Mouse (Mus musculus) lung, embryonic 14.5 days (tissue): ENCODE data around the gene Gpr142. TPM values are rescaled to one million over a fixed set of nuclear protein-coding genes. Genes with fewer than 3 reads are reported as not detected.
A peak's percentile ranks its signal among the peaks of the same experiment; 100 is the strongest.

Experiments
- ATAC-seq: fragments of 200-750 bp; cut with Nextera tagmentation; 2 replicates; pipeline ENCODE4 v1.8.0; 2017; ENCODE audit warnings: mild to moderate bottlenecking, moderate TSS enrichment, moderate library complexity; ENCODE audit not compliant: insufficient read depth
- DNase-seq: peaks from one replicate; pipeline ENCODE4 v3.0.0-alpha.2; 2015
- H3K27ac ChIP-seq: fragments of 300-500 bp; sonication (generic); 2 replicates; pipeline ENCODE4 v1.5.1; 2014; ENCODE audit warnings: low read depth, mild to moderate bottlenecking, moderate library complexity
- H3K27me3 ChIP-seq: fragments of 300-500 bp; sonication (generic); 2 replicates; pipeline ENCODE4 v1.6.1; 2014; ENCODE audit warnings: low read length, control low read depth; ENCODE audit not compliant: insufficient read depth
- H3K36me3 ChIP-seq: fragments of 300-500 bp; sonication (generic); 2 replicates; pipeline ENCODE4 v1.6.1; 2014; ENCODE audit warnings: control low read depth; ENCODE audit not compliant: insufficient read depth
- H3K4me1 ChIP-seq: fragments of 300-500 bp; sonication (generic); 2 replicates; pipeline ENCODE4 v1.6.1; 2014; ENCODE audit warnings: antibody characterized with exemption, control low read depth; ENCODE audit not compliant: insufficient read depth
- H3K4me2 ChIP-seq: fragments of 300-500 bp; sonication (generic); 2 replicates; pipeline ENCODE4 v1.6.1; 2014; ENCODE audit warnings: mild to moderate bottlenecking
- H3K4me3 ChIP-seq: fragments of 300-500 bp; sonication (generic); 2 replicates; pipeline ENCODE4 v1.5.1; 2014; ENCODE audit warnings: low read depth, low read length
- H3K9ac ChIP-seq: fragments of 300-500 bp; sonication (generic); 2 replicates; pipeline ENCODE4 v1.6.1; 2014
- H3K9me3 ChIP-seq: fragments of 300-500 bp; sonication (generic); 2 replicates; pipeline ENCODE4 v1.6.1; 2016; ENCODE audit warnings: low read depth, low read length, control low read depth
- CTCF ChIP-seq: IDR thresholded peaks from 2 replicates; pipeline ENCODE4 v1.5.1; 2016; ENCODE audit warnings: antibody characterized with exemption, low read depth
- WGBS: fragments of 180-500 bp; shearing (Covaris S2); extraction: QIAGEN DNeasy Blood & Tissue Kit; methylation state at CpG from one replicate; pipeline ENCODE4 v1.1.7; 2014; 5-methylcytosine and 5-hydroxymethylcytosine counted together
- polyA plus RNA-seq: library from polyadenylated mRNA; unstranded; fragments of >200 nt; fragmentation: Nextera tagmentation; extraction: Ambion mirVana; gene quantifications from 2 replicates; pipeline ENCODE4 v1.2.1, GENCODE M21; 2014

Gpr142 gene
- polyA plus RNA-seq, 1 experiment from 2014 or later: not detected

GRCm38 (mm10) chr11:114822727-114823126 lies 24.0 kb downstream of the Gpr142 start:
- Histone ChIP-seq H3K36me3 (no peaks in the 10 kb centered on the region), H3K4me1 (peaks cover 9% of the 10 kb centered on the region), H3K27me3 (no peaks in the 10 kb centered on the region), H3K9me3 (no peaks in the 10 kb centered on the region), H3K27ac (peak overlapping the region; percentile 68), H3K4me2 (peak overlapping the region; percentile 36), H3K4me3 (no peak overlapping the region), H3K9ac (no peak overlapping the region)
- no peak for TF ChIP-seq CTCF
- ATAC-seq (peak; percentile 80), DNase-seq (peak; percentile 87)
- 37% methylated on average over 12 of the region's 12 CpGs for WGBS

GRCm38 (mm10) chr11:114823199-114823725 lies 24.5 kb downstream of the Gpr142 start:
- H3K4me2 ChIP-seq: peak overlapping the region; percentile 36; the same call in 1 of the 2 replicates
- H3K27me3 ChIP-seq: no peaks in the 10 kb centered on the region
- peak overlapping the region; percentile 68 for H3K27ac ChIP-seq
- no peak overlapping the region for H3K9ac ChIP-seq
- no peaks in the 10 kb centered on the region for H3K9me3 ChIP-seq
- DNase-seq (peak; percentile 32), ATAC-seq (peak; percentile 43)
- H3K36me3 ChIP-seq: no peaks in the 10 kb centered on the region
- no peak for TF ChIP-seq CTCF
- H3K4me3 ChIP-seq: no peak overlapping the region
- H3K4me1 ChIP-seq: peaks cover 9% of the 10 kb centered on the region
- WGBS: 4% methylated on average over 11 of the region's 11 CpGs

GRCm38 (mm10) chr11:114826686-114827085 lies 28.0 kb downstream of the Gpr142 start:
- ATAC-seq (no peak), DNase-seq (peak; percentile 42)
- WGBS: 25% methylated on average over 5 of the region's 5 CpGs

GRCm38 (mm10) chr11:114829499-114830432 lies 31.0 kb downstream of the Gpr142 start:
- DNase-seq (peak; percentile 82), ATAC-seq (peak; percentile 95)
- Histone ChIP-seq H3K27me3 (no peaks in the 10 kb centered on the region), H3K4me2 (peak overlapping the region; percentile 80), H3K4me3 (peak overlapping the region; percentile 32), H3K9me3 (no peaks in the 10 kb centered on the region), H3K9ac (peak overlapping the region; percentile 58), H3K4me1 (peaks cover 25% of the 10 kb centered on the region), H3K27ac (peak overlapping the region; percentile 97), H3K36me3 (no peaks in the 10 kb centered on the region)
- TF ChIP-seq CTCF: no peak
- 4% methylated on average over 24 of the region's 24 CpGs for WGBS

More at GRCm38 (mm10) chr11:114826686-114827085, 28.0 kb downstream of the Gpr142 start:
- H3K4me2 ChIP-seq: no peak overlapping the region
- H3K9me3 ChIP-seq: no peaks in the 10 kb centered on the region
- H3K4me3 ChIP-seq: no peak overlapping the region
- H3K27ac ChIP-seq: peak overlapping the region; percentile 42; the same call in 1 of the 2 replicates
- no peaks in the 10 kb centered on the region for H3K36me3 ChIP-seq
- no peak overlapping the region for H3K9ac ChIP-seq
- no peak for TF ChIP-seq CTCF
- no peaks in the 10 kb centered on the region for H3K27me3 ChIP-seq
- peaks cover 24% of the 10 kb centered on the region for H3K4me1 ChIP-seq

- ATAC-seq (peak; percentile 25; the same call in 1 of the 2 replicates), DNase-seq (no peak)
- Histone ChIP-seq H3K4me3 (peak overlapping the region; percentile 32; the same call in 1 of the 2 replicates), H3K4me2 (peak overlapping the region; percentile 80), H3K36me3 (no peaks in the 10 kb centered on the region), H3K9ac (peak overlapping the region; percentile 35), H3K27me3 (no peaks in the 10 kb centered on the region), H3K27ac (peak overlapping the region; percentile 97), H3K4me1 (peaks cover 25% of the 10 kb centered on the region), H3K9me3 (no peaks in the 10 kb centered on the region)
- WGBS: 10% methylated on average over 8 of the region's 8 CpGs
- TF ChIP-seq CTCF: no peak
Measured at GRCm38 (mm10) chr11:114830433-114830773, 31.7 kb downstream of the Gpr142 start.

GRCm38 (mm10) chr11:114833166-114833565 lies 34.4 kb downstream of the Gpr142 start:
- no peak overlapping the region for H3K27ac ChIP-seq
- peak; percentile 49 for DNase-seq
- no peaks in the 10 kb centered on the region for H3K27me3 ChIP-seq
- no peak overlapping the region for H3K9ac ChIP-seq
- no peak overlapping the region for H3K4me3 ChIP-seq
- no peak for TF ChIP-seq CTCF
- no peak for ATAC-seq
- no peaks in the 10 kb centered on the region for H3K36me3 ChIP-seq
- WGBS: 38% methylated on average over 5 of the region's 5 CpGs
- peaks cover 22% of the 10 kb centered on the region for H3K4me1 ChIP-seq
- H3K9me3 ChIP-seq: no peaks in the 10 kb centered on the region
- H3K4me2 ChIP-seq: no peak overlapping the region
